1 mouse cellular context compared by ENCODE assay signal in the genomic region with DNA sequence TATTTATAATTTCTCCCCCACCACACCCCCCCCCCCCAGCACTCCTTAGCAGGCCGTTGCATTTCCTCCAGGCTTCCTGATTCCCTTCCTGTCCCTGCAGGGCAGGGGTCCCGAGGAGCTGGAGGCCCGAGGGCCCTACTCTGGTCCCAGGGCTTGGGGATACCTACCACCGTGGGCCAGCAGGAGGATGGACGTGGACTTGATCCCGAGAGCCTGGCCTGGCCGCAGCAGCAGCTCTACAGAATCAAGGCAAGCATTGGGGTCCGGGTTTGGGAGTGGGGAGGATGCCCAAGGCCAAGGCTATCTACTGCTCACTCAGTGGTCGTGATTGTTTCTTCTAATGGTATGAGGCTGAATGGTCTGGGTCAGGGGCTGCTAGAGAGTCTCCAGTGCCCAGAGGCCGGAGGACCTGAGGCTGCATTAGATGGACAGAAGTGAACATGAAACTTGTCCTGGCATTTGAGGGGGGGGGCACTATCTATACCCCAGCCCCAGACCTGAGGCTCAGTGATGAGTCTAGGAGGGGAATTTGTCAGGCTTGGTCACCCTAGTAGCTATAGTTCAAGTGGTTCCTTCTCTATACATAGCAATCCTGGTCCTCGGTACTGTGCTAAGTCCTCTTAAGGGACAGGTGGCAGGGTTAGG.
TF ChIP-seq lines count a peak whose summit lies in the region.

No protein-coding gene starts in this region.

TF ChIP-seq in CH12.LX, 34 proteins besides CTCF, POLR2A, EP300 and RAD21:
- TF ChIP-seq CHD2 (IDR thresholded peaks at IDR 0.05; ENCODE audit: low read length) (no peak), ZKSCAN1 (IDR thresholded peaks at IDR 0.05; ENCODE audit: borderline replicate concordance, low read depth, low read length) (no peak), PAX5 (IDR thresholded peaks at IDR 0.05; ENCODE audit: low read length) (no peak), USF2 (conservative IDR thresholded peaks at IDR 0.05; ENCODE audit: low read depth, low read length) (no peak), ELF1 (IDR thresholded peaks at IDR 0.05; ENCODE audit: low read depth, low read length) (no peak), TCF12 (IDR thresholded peaks at IDR 0.05; ENCODE audit: low read depth, low read length) (no peak), MEF2A (IDR thresholded peaks at IDR 0.05; ENCODE audit: borderline replicate concordance, low read depth, low read length) (no peak), RCOR1 (conservative IDR thresholded peaks at IDR 0.05; ENCODE audit: low read depth, low read length) (no peak), NRF1 (IDR thresholded peaks at IDR 0.05; ENCODE audit: low read depth, low read length) (no peak), HCFC1 (IDR thresholded peaks at IDR 0.05; ENCODE audit: low read depth, low read length) (no peak), KAT2A (IDR thresholded peaks at IDR 0.05; ENCODE audit: insufficient replicate concordance, low read length) (no peak), JUN (IDR thresholded peaks at IDR 0.05; ENCODE audit: insufficient read depth, low read depth, low read length) (no peak), E2F4 (IDR thresholded peaks at IDR 0.05; ENCODE audit: insufficient replicate concordance, low read depth, low read length) (no peak), MXI1 (IDR thresholded peaks at IDR 0.05; ENCODE audit: low read depth, low read length) (no peak)
